Mouse (Mus musculus) limb, embryonic 11.5 days (tissue): ENCODE measurements around the gene Ccl9. TPM values are rescaled to one million over a fixed set of nuclear protein-coding genes. Genes with fewer than 3 reads are reported as not detected.
"Not testable (repeated sequence)": the region's sequence is repeated elsewhere in the genome, so short reads cannot be mapped to it uniquely, and the experiment has no call there.

ENCODE experiments used
- ATAC-seq: fragments of 200-750 bp; cut with Nextera tagmentation; 2 replicates; pipeline ENCODE4 v1.8.0; 2017; ENCODE audit warnings: low read depth; ENCODE audit not compliant: insufficient number of reproducible peaks, low FRiP score, low TSS enrichment
- DNase-seq: peaks from one replicate; pipeline ENCODE4 v3.0.0-alpha.2; 2015; ENCODE audit warnings: low spot score
- H3K27ac ChIP-seq: fragments of 300-500 bp; sonication (generic); replicated peaks from 2 replicates; pipeline ENCODE4 v1.5.1; 2014; ENCODE audit warnings: low read depth, mild to moderate bottlenecking, low read length
- H3K27me3 ChIP-seq: fragments of 300-500 bp; sonication (generic); 2 replicates; pipeline ENCODE4 v1.6.1; 2014; ENCODE audit warnings: mild to moderate bottlenecking, low read length, mixed read lengths; ENCODE audit not compliant: control insufficient read depth, insufficient read depth
- H3K36me3 ChIP-seq: fragments of 300-500 bp; sonication (generic); 2 replicates; pipeline ENCODE4 v1.6.1; 2014; ENCODE audit warnings: mild to moderate bottlenecking, low read length, moderate library complexity, mixed read lengths; ENCODE audit not compliant: control insufficient read depth, insufficient read depth
- H3K4me1 ChIP-seq: fragments of 300-500 bp; sonication (generic); 2 replicates; pipeline ENCODE4 v1.6.1; 2014; ENCODE audit warnings: low read length, mixed read lengths; ENCODE audit not compliant: control insufficient read depth, insufficient read depth
- H3K4me2 ChIP-seq: fragments of 300-500 bp; sonication (generic); 2 replicates; pipeline ENCODE4 v1.6.1; 2014; ENCODE audit warnings: low read depth, mild to moderate bottlenecking, moderate library complexity; ENCODE audit not compliant: severe bottlenecking
- H3K4me3 ChIP-seq: fragments of 300-500 bp; sonication (generic); 2 replicates; pipeline ENCODE4 v1.5.1; 2014; ENCODE audit warnings: low read depth, low read length
- H3K9ac ChIP-seq: fragments of 300-500 bp; sonication (generic); 2 replicates; pipeline ENCODE4 v1.6.1; 2014; ENCODE audit warnings: mild to moderate bottlenecking, low read length
- H3K9me3 ChIP-seq: fragments of 300-500 bp; sonication (generic); 2 replicates; pipeline ENCODE4 v1.6.1; 2016; ENCODE audit warnings: low read length; ENCODE audit not compliant: control insufficient read depth
- WGBS: fragments of 180-500 bp; shearing (Covaris S2); extraction: QIAGEN DNeasy Blood & Tissue Kit; methylation state at CpG from one replicate; pipeline ENCODE4 v1.1.7; 2014; 5-methylcytosine and 5-hydroxymethylcytosine counted together
- polyA plus RNA-seq: library from polyadenylated mRNA; unstranded; fragments of >200 nt; fragmentation: Nextera tagmentation; extraction: Ambion mirVana; gene quantifications from 2 replicates; pipeline ENCODE4 v1.2.1, GENCODE M21; 2014

The Ccl9 gene
- polyA plus RNA-seq, 1 experiment from 2014 or later = 0.56 TPM

DNA sequence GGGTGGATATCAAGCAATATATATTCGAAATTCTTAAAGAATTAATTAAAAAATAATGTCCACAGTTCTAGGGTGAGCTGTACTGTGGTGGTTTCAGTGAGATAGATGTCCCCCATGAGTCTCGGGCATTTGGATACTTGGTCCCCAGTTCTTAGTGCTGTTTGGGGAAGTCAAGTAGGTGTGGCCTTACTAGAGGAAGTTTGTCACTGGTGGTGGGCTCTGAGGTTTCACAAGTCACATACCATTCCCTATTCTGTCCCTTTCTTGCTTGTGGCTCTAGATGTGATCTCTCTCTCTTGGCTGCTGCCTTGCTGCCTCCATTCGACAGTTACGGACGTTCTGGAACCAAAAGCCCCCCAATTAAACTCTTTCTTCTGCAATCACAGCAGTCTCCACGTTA, 18.0 kb downstream of the Ccl9 start:
- no peaks in the 10 kb centered on the region for H3K27me3 ChIP-seq
- H3K36me3 ChIP-seq = no peaks in the 10 kb centered on the region
- H3K9me3 ChIP-seq = no peaks in the 10 kb centered on the region
- no peak overlapping the region for H3K4me2 ChIP-seq
- ATAC-seq (no peak), DNase-seq (no peak)
- H3K4me1 ChIP-seq = no peaks in the 10 kb centered on the region
- no peak overlapping the region for H3K27ac ChIP-seq
- no peak overlapping the region for H3K9ac ChIP-seq
- no peak overlapping the region for H3K4me3 ChIP-seq
- 70% methylated on average over 6 of the region's 6 CpGs for WGBS

DNA sequence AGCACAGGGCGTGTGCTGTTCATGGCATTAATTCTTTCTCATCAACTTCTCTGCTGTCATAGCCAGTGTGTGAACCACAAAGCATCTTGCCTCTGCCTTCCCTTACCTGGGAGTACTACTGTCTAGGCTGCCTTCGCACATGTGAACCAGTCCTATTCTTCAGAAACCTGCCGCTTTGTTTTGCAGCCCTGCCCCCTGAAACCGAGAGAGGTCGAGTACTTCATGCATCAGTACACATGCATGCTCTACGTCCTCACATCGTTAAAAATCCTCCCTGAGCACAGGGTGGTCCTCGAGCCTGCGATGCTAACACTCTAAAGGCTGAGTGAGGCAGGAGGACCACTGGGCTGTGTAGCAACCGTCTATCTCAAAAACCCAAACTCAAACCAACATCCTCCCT, 21.4 kb downstream of the Ccl9 start:
- Histone ChIP-seq H3K27ac (no peak overlapping the region), H3K36me3 (no peaks in the 10 kb centered on the region), H3K9ac (no peak overlapping the region), H3K4me2 (no peak overlapping the region), H3K27me3 (no peaks in the 10 kb centered on the region), H3K9me3 (no peaks in the 10 kb centered on the region), H3K4me1 (no peaks in the 10 kb centered on the region), H3K4me3 (no peak overlapping the region)
- no peak for DNase-seq
- ATAC-seq = no peak
- WGBS = 76% methylated on average over 10 of the region's 10 CpGs

DNA sequence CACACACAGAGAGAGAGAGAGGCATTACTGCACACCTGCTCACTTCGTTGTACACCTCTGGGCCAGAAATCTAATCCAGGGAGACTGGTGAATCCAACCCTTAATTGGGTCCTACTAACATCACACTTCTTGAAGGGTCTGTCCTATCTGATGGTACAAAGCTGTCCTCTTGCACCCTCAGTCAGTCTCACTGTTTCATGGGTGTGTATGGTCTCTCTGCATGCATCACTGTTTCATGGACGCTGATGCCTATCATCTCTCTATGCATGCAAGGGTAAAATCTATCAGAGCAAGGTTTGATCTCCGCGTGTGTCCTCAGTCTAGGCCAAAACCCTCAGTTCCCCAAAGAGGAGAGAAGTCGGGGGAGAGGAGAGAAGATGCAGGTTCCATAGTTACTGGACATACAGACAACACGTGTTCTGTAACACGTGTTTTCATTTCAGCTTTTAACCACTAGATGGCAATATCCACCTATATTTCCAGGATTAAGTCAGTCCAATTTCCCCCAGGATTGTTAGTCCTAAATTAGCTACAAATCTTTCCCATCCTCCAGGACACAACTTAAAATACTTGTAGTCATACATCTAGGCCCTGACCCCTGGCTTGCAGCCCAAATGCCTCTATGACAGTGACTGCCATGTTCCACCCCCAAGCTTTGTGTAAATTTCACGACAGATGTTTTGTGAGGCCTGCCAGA, 22.2 kb downstream of the Ccl9 start:
- no peaks in the 10 kb centered on the region for H3K9me3 ChIP-seq
- H3K36me3 ChIP-seq = no peaks in the 10 kb centered on the region
- no peaks in the 10 kb centered on the region for H3K4me1 ChIP-seq
- DNase-seq (peak; percentile 28), ATAC-seq (no peak)
- no peaks in the 10 kb centered on the region for H3K27me3 ChIP-seq
- no peak overlapping the region for H3K4me3 ChIP-seq
- WGBS = 30% methylated on average over 8 of the region's 8 CpGs
- no peak overlapping the region for H3K27ac ChIP-seq
- no peak overlapping the region for H3K9ac ChIP-seq
- H3K4me2 ChIP-seq = no peak overlapping the region

DNA sequence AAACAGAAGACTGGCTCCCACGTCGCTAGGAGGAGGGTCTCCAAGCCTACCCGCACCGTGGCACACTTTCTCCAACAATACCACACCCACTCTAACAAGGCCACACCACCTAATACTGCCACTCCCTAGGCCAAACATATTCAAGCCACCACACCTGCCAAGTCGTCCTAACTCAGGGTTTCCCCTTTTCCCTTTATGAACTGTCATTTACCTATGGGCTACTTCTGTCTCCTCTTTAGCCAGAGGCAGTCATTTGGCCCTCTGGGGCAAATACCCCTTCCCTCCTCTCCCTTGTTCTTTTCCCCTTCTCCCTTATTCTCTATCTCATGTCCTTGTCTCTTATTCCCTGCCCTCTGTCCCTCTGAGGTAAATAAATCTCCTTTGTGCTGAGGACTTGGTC, 26.8 kb downstream of the Ccl9 start:
- 83% methylated on average over 5 of the region's 5 CpGs for WGBS
- H3K4me3 ChIP-seq = no peak overlapping the region
- no peaks in the 10 kb centered on the region for H3K27me3 ChIP-seq
- H3K9ac ChIP-seq = no peak overlapping the region
- no peaks in the 10 kb centered on the region for H3K9me3 ChIP-seq
- no peaks in the 10 kb centered on the region for H3K4me1 ChIP-seq
- no peaks in the 10 kb centered on the region for H3K36me3 ChIP-seq
- DNase-seq = no peak
- no peak for ATAC-seq
- H3K27ac ChIP-seq = no peak overlapping the region
- no peak overlapping the region for H3K4me2 ChIP-seq

DNA sequence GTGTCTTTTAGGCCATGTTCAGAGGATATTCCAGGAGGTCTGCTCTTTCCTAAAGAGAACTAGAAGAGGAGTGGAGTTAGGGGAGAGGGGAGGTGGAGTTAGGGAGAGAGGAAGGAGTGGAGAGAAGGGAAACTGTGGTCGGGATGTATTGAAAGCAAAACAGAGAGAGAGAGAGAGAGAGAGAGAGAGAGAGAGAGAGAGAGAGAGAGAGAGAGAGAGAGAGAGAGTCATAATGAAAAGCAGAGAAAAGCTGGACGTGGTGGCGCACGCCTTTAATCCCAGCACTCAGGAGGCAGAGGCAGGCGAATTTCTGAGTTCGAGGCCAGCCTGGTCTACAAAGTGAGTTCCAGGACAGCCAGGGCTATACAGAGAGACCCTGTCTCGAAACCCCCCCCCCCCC, 27.4 kb downstream of the Ccl9 start:
- H3K9ac ChIP-seq, H3K4me1 ChIP-seq, H3K27me3 ChIP-seq, H3K4me2 ChIP-seq, H3K36me3 ChIP-seq, H3K4me3 ChIP-seq, DNase-seq, ATAC-seq, H3K27ac ChIP-seq, H3K9me3 ChIP-seq: not testable (repeated sequence)
- WGBS = 93% methylated on average over 7 of the region's 7 CpGs

DNA sequence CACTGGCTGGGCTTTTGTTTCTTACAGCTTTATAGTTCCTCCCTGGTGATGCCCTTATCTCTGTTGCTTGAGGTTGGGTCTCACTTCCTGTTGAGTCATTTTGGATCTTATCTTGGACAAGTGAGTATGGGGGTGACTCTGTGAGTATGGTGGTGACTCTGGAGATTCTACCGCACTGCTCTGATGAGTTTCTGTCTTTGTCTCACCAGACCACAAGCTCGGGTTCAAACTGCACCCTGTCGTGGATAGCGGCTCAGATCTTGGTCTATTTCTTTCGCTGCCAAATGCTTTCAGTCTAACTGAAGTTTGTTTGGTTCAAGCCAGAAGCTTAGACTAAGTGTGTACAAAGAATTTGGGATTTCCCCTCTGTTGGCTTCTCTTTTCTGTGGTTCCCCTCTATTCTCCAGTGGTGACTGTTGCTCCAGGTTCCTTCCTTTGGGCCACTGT, 28.2 kb downstream of the Ccl9 start:
- no peak overlapping the region for H3K27ac ChIP-seq
- ATAC-seq (no peak), DNase-seq (no peak)
- no peaks in the 10 kb centered on the region for H3K9me3 ChIP-seq
- no peak overlapping the region for H3K9ac ChIP-seq
- H3K4me1 ChIP-seq = no peaks in the 10 kb centered on the region
- no peak overlapping the region for H3K4me3 ChIP-seq
- H3K36me3 ChIP-seq = no peaks in the 10 kb centered on the region
- H3K4me2 ChIP-seq = no peak overlapping the region
- no peaks in the 10 kb centered on the region for H3K27me3 ChIP-seq
- WGBS = 91% methylated on average over 5 of the region's 5 CpGs

DNA sequence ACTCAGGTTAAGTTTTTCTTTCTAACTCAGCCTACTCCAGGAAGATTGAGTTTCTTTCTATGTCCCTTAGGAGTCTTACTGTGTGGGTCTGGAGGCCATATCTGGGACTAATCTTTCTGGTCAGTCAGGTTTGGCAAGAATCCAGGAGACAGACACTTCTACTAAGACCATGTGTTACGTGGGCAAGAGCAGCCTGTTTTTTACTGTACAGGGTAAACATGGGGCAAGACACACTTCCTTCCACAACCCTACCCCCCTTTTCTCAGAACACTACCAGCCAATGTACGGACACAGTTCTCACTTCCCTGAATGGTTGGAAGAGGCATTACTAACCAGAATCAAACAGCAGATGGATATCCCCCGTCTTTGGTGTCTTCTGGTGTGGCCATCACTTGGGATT, 34.2 kb downstream of the Ccl9 start:
- H3K4me3 ChIP-seq = no peak overlapping the region
- 72% methylated on average over 3 of the region's 3 CpGs for WGBS
- H3K4me2 ChIP-seq = no peak overlapping the region
- DNase-seq (no peak), ATAC-seq (no peak)
- no peak overlapping the region for H3K27ac ChIP-seq
- H3K9ac ChIP-seq = no peak overlapping the region
- H3K4me1 ChIP-seq = no peaks in the 10 kb centered on the region
- no peaks in the 10 kb centered on the region for H3K27me3 ChIP-seq
- no peaks in the 10 kb centered on the region for H3K9me3 ChIP-seq
- no peaks in the 10 kb centered on the region for H3K36me3 ChIP-seq

DNA sequence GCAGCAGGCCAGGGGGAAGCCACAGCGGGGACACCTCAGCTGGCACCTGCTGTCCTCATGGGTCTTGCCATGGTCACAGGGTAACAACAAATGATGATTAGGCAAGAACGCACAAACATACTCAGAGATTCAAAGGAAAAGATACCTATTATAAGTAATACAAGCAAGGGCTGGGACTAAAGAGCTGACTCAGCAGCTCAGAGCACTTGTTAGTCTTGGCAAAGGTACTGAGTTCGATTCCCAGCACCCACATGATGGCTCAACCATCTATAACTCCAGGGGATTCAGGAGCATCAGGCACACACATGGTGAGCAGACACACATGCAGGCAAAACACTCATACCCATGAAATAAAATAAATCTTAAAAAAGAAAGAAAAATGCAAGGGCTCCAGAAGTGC, 37.0 kb downstream of the Ccl9 start:
- Histone ChIP-seq H3K4me1 (no peaks in the 10 kb centered on the region), H3K27ac (no peak overlapping the region), H3K27me3 (no peaks in the 10 kb centered on the region), H3K9me3 (no peaks in the 10 kb centered on the region), H3K4me3 (no peak overlapping the region), H3K36me3 (no peaks in the 10 kb centered on the region), H3K9ac (no peak overlapping the region), H3K4me2 (no peak overlapping the region)
- no peak for ATAC-seq
- DNase-seq = no peak
- 91% methylated on average over 3 of the region's 3 CpGs for WGBS

DNA sequence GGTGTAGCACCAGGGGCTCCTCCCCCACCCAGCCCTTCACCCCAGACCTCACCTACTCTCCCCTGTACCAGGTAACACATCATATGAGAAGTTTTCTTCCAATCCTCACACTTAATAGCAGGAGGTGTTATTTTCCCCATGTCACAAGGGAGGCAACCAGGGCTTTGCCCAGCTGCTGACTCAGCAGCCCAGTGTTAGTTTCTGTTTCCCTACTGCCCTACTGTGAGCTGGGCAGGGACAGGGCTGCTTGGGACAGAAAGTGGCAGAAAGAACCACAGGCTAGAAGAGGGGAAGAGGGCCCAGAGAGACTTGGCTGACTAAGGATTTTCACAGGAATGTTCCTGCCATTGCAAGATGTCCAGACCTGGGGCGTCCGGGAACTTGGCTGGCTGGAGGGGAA, 37.5 kb downstream of the Ccl9 start:
- H3K36me3 ChIP-seq = no peaks in the 10 kb centered on the region

More for the DNA sequence above, 37.5 kb downstream of the Ccl9 start:
- Histone ChIP-seq H3K4me3 (no peak overlapping the region), H3K4me1 (no peaks in the 10 kb centered on the region), H3K9me3 (no peaks in the 10 kb centered on the region), H3K27me3 (no peaks in the 10 kb centered on the region), H3K4me2 (no peak overlapping the region), H3K9ac (no peak overlapping the region), H3K27ac (no peak overlapping the region)
- DNase-seq = no peak
- ATAC-seq = no peak
- WGBS = 88% methylated on average over 2 of the region's 2 CpGs
